Mouse (Mus musculus) embryonic fibroblast, embryonic 13.5 days (primary cell): ENCODE measurements around the gene Gtpbp2.
A peak's percentile ranks its signal among the peaks of the same experiment; 100 is the strongest.

Source experiments
- CTCF ChIP-seq: IDR thresholded peaks from 2 replicates; pipeline ENCODE4 v1.5.1; 2011; ENCODE audit warnings: mild to moderate bottlenecking, control low read depth, low read length, moderate library complexity, borderline replicate concordance; ENCODE audit not compliant: insufficient read depth
- POLR2A ChIP-seq: IDR thresholded peaks from 2 replicates; pipeline ENCODE4 v1.6.1; 2011; ENCODE audit warnings: low read depth, mild to moderate bottlenecking, control low read depth, low read length, moderate library complexity

DNA sequence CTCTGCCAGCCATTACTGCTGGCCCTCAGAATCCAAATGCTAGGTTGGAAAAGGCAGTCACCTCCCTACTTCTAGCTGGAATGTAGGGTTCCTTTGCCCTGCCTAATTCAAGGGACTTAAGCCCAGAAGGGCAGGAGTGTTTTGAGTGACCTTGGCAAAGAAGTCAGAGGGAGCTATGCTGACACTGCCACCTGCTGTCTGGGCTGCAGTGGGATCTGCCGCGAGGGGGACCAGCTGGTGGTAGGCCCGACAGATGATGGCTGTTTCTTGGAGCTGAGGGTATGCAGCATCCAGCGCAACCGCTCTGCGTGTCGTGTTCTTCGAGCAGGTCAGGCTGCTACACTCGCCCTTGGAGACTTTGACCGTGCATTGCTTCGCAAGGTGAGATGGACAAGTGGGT, 6.2 kb downstream of the Gtpbp2 start:
- TF ChIP-seq POLR2A (no peak), CTCF (peak; percentile 32; the same call in 1 of the 2 replicates)
